Mouse (Mus musculus) thymus, postnatal 36 days (tissue): ENCODE results near the gene St6galnac3.

Experiments used
- DNase-seq, 2 experiments: peaks; one replicate each; pipeline ENCODE4 v3.0.0; 2022; ENCODE audit warnings: mixed read lengths in 2 of 2

The St6galnac3 gene

DNA sequence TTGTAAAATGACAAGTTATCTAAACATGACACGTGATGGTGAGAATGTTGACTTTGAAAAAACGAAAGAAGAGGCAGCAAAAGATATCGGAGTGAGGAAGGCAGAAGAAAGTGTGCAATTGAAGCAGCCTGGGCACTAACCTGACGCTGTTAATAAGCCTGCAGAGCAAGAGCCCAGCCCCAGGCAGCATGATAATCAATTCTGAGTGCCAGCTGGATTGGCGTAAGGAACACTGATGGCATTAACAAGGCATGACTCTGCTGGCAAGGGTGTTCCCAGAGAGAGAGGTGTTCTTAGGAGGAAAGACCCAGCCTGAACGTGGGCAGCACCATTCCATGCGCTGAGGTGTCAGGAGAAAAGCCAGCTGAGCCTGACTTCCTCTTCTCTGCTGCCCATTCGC, 525.7 kb downstream of the St6galnac3 start:
- DNase-seq = no peak

DNA sequence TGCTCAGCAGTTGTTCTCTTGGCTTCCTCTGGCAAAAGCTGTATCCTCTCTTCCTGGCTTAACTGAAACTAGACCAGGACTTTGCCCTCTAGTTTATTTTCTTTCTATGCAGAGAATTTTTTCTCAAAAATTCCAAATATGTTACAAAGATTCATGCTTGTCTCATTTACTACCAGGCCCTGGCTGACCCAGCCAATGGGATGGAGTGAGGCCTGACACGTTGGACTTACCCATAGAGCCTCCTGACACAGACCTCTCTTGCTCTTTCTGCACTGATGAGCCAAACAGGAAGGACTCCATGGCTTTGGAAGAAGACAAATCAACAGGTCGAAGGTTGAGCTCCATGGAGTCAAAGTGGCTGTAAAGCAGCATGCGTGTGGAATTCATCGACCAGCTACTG, 526.5 kb downstream of the St6galnac3 start:
- DNase-seq = no peak

DNA sequence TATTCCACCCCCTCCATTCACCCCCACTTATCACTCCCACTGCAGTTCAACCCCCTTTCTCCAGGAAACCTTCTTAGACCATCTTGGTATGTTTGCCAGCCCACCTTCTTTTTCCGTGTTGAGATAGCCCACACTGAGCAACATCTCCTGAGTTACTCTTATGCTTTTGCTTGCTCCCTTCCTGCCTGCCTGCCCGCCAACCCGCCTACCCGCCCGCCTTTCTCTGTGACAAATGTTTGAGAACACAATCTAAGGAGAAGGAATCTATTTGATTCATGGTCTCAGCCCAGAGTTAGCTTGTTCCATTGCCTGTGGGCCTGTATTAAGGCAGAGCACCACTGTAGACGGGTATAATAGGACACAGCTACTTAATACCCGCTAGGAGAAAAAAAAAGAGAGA, 531.9 kb downstream of the St6galnac3 start:
- DNase-seq = no peak

DNA sequence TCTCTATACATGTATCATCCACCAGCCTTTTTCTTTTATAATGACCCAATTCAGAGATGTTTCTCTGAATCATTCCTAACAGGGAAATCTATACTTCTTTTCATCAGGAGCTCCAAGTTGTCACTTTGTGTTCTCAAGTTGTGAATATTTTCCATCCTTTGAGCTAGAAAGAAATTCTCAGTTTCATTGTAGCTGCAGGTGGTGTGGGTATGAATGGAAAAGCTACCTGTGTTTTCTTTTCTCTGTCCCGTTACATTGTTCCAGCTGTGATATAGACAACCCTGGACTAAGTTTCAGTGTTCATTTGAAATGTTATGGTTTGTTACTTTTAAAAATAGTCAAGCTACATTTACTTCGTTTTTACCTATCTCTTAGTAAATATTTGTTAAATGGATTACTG, 534.2 kb downstream of the St6galnac3 start:
- no peak for DNase-seq

DNA sequence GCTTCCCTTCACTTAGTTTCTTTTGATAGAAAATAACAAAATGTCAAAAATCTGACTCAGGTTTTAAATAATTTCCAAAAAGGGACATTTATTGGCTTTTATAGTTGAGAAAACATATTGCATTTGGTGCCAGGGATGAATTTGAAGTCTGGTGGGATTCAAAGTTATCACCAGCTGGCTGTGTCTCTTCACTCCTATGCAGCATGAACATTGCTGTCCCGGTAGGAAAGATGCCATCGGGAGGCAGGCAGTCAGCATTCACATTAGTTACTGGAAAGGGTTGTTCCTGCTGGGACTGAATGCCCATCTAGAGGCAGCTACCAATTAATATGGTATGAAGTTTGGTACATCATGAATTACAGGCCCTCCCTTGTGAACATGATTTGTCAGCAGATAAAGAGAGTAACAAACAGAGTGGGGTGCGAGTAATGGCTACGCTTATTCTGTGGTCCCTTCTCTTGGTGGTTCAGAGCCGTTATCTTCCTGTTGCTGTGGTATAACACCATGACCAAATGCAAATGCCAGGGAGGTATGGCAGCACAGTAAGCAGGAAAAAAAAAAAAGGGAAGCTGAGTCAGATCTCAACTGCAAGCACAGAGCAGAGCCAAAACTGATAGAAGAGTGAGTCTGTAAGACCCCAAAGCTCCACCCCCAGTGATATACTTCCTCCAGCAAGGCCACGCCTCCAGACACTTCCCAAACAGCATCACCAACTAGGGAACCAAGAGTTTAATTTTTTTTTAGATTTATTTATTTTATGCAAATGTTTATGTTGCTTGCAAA, 535.1 kb downstream of the St6galnac3 start:
- no peak for DNase-seq

DNA sequence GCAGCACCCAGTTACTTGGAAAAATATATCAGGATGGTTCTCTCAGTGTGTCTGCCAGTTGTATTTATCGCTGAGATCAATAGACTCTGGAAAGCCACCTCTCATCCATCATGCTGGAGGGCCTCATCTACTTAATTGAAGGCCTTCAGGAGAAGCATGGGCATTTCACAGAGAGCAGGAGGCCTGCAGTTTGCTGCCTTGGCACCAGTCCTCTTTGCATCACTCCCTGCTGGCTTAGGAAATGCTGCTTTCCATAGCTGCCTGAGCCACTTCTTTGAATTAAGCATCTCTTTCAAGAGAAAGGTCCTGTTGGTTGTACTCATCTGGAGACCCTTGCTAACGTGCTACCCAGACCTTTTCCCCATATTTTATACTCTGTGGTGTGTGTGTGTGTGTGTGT, 536.8 kb downstream of the St6galnac3 start:
- no peak for DNase-seq

DNA sequence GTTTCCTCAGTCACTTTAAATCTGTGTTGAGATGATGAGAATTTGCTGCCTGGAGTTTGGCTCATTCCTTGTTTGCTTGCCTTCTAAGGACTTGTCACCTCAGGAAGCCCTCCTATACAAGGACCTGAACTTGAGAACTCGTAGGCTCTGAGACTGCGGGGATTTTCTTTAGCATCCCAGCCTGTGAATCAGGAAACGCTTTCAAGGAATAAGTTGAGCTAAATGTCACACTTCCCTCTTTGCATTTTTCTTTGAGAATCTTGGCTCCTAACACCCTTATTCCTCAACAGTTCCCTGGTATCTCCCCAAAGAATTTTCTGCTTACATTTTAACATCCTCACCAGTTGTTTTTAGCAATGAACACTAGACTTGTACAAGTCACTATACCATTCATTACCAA, 539.9 kb downstream of the St6galnac3 start:
- DNase-seq = no peak

DNA sequence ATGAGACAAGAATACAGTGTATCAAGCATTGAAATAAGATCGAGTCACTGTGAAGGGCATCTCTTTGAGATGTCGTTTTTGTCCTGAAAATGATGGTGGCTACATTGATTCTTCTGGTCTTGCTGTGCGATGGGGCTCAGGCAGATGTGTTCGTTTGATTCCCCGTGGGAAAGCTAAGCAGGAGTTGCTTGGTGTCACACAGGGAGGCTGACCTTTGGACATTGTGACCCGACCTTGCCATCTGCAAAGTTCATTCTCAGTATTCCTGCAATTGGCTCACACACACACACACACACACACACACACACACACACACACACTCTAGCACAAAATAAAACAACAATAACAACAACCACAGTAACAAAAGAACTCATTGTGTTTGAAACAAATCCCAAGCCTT, 543.7 kb downstream of the St6galnac3 start:
- DNase-seq = no peak

DNA sequence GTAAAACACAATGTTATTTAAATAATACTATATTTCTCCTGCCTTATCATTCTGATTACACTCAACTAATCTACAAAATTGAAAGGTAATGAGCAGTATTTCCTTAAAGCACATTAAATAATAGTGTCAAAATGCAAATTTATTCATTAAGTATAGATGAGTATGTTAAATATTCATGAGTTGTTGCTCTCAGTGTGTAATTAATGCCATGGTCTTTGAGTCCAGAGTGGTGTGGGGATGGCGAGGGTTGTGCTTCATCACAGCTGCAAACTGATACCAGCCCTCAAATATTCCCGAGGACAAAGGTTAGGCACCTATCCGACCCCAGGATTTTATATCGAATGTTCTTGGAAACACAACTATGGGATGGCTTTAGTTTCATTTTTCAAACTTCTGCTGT, 548.2 kb downstream of the St6galnac3 start:
- DNase-seq = no peak

DNA sequence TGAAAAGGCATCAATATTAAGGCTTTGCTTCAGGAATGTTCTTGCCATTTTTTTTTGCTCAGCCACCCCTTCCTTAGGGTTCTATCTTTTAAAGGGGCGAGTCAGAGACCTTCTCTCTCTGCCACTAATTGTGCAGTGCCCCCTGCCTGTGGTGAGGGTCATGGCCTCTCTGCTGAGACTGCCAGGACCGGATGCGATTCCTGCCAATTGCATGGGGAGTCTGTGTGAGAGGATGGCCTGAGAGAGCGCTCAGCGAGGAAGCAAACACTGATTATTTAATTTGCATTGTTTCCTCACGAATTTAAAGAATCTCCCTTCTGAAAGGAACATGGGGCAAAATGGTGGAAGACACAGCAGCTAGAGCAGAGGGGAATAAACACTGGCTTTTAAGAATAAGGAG, 548.6 kb downstream of the St6galnac3 start:
- no peak for DNase-seq

DNA sequence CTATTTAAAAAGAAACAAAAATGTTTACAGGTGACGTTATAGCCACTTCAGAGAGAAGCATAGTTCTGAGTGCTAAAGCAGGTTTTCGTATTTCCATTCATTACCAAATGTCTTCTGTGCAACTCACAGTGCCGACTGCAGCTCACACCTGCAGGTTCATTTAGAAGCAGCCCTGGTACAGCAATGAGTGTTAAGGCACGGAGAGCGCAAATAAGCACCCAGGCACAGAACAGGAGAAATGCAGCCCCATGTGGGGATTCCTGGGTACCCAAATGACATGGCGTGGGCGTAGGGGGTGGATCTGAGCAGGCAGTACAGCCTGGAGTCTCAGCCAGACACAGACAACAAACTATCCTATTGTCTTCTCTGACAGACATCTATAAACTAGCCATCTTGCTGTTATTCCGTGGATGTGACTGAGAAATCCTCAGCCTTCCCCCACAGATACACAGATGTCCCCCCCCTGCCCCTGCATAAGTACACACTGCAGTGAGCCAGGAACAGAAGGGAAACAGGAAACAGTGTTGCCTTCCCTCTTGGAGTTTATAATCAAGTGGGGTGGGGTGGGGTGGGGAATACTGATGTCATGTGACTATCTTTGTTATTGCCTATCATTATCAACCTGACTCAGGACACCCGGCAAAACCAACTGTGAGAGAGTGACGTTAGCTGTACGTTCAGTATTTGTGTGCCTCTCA, 550.5 kb downstream of the St6galnac3 start:
- no peak for DNase-seq

DNA sequence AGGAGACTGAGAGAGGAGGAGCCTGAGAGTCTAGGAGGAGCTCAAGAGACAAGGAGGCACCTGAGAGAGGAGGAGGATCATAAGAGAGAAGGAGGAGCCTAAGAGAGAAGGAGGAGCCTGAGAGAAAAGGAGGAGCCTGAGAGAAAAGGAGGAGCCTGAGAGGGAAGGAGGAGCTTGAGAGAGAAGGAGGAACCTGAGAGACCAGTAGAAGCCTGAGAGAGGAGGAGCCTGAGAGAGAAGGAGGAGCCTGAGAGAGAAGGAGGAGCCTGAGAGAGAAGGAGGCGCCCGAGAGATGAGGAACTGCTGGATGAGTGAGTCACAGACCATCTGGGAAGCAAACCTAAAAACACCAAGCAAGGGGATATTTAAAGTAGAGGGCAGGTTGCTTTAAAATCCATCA, 551.4 kb downstream of the St6galnac3 start:
- DNase-seq = no peak

DNA sequence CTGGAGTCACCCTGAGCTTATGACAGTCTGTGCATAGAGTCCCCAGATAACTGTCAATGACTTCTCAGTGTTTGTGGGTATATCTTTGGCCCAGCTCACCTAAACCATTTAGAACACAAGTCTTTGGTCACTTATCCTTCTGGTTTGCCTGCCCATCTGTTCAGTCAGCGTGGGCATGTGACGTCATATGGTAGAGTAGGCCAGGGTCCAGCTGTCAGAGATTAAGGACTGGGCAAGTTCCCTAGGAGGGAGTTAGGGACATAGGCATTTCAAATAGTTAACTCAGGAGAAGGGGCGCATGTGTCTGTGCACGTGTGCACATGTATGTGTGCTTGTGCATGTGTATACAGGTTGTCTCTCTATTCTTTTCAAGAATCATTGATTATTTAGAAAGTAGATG, 554.8 kb downstream of the St6galnac3 start:
- no peak for DNase-seq

DNA sequence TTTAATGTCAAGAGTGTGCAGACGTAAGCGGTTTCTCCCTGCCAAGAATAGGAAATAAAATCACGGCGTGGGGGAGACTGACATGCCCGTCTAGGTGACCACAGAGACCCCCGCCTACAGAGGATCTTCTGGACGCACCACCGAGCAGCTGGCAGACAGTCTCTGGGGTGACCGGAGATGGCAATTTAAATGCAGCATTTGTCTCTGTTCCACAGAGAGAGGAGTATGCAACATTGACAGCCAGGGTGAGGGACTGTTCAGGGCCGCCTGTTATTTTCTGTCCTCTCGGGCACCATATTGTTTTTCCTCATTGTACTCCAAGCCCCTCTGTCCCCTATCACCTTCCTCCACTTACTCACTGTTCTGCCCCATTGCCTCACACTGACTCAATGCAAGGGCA, 555.2 kb downstream of the St6galnac3 start:
- DNase-seq = no peak

DNA sequence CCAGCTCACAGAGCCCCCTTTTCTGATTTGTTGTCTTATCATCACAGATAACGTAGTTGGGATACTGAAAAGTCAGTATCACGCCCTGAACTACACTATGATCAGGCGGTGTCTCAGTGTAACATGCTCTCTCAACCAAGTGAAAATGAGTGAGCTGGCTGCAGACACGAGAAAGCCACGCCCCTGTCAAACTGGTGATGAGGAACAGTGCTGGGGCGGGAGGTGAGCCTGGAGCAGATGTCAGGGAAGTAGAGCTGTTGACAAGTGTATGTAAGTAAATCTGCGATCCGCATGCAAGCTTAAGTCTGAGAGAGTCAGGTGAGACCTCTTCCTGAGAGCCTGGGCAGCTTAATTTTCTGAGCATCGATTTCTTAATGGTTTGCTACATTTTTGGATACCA, 563.3 kb downstream of the St6galnac3 start:
- no peak for DNase-seq

DNA sequence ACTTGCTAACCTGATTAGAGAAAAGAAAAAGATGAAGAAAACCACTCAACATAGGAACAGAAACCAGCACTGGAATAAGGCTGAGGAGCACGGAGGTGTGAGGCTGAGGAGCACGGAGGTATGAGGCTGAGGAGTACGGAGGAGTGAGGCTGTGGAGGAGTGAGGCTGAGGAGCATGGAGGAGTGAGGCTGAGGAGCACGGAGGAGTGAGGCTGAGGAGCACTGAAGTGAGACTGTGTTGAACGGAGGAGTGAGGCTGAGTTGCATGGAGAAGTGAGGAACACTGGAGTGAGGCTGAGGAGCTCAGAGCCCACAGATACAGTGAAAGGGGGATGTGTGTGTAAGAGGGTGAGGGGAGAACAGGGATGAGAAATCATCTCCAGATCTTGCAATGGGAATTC, 564.3 kb downstream of the St6galnac3 start:
- no peak for DNase-seq

DNA sequence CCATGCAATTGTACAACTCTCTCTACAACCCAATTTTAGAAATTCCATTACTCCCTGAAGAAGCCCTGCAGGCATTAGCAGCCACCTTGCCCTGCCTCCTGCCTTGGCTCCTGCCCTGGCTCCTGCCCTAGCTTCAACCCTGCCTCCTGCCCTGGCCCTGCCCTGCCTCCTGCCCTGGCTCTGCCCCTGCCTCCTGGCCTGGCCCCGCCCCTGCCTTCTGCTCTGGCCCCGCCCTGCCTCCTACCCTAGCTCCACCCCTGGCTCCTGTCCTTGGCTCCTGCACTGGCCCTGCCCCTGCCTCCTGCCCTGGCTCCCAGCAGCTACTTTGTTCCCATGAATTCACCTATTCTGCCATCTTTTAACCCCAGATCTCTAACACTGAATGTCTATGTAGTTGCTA, 576.1 kb downstream of the St6galnac3 start:
- peak; percentile 14 to 31 for DNase-seq
